ENCODE assay signal across 8 mouse cellular contexts in genomic region chr8:121761480-121761879, GRCm38 (mm10). TPM values are rescaled to one million over a fixed set of nuclear protein-coding genes. Genes with fewer than 3 reads are reported as not detected.
DNase-seq lines count a peak whose midpoint lies in the region; ATAC-seq and TF ChIP-seq lines count a peak whose summit lies in the region.

No protein-coding gene starts in this region.

- in situ Hi-C loops in CH12.LX (cut with MboI; ENCODE audit: low pct_ligation_motif_present, low pct_unique_long_range_greater_than_20kb, low sequenced_read_pairs) = no loop called here

- ATAC-seq in hindbrain, embryonic 12.5 days (ENCODE audit: low FRiP score) = no peak
- ATAC-seq in limb, embryonic 13.5 days (ENCODE audit: low FRiP score, low read depth) = peak; percentile 34; the same call in 1 of the 2 replicates

- TF ChIP-seq RAD21 in CH12.LX (IDR thresholded peaks at IDR 0.05; ENCODE audit: low read depth, low read length) = no peak

- H3K4me2 ChIP-seq in hindbrain, embryonic 12.5 days (replicated peaks) = no peak overlapping the region
- no peak overlapping the region for H3K4me2 ChIP-seq in CH12.LX (ENCODE audit: insufficient read depth, low read depth, poor library complexity, severe bottlenecking)
- no peak overlapping the region for H3K4me2 ChIP-seq in limb, embryonic 13.5 days (replicated peaks)

- H3K79me2 ChIP-seq in CH12.LX (replicated peaks; ENCODE audit: control insufficient read depth, extremely low read depth, insufficient read depth, poor library complexity, severe bottlenecking) = no peaks in the 10 kb centered on the region

- TF ChIP-seq EP300 in CH12.LX (IDR thresholded peaks at IDR 0.05; ENCODE audit: low read length) = no peak

- dilution Hi-C loops in CH12.LX (cut with MboI; ENCODE audit: extremely low pct_ligation_motif_present, extremely low pct_unique_long_range_greater_than_20kb, low sequenced_read_pairs) = no loop called here

- no peak for TF ChIP-seq CTCF in CH12.LX (conservative IDR thresholded peaks at IDR 0.05 in 1 of 2, IDR thresholded peaks at IDR 0.05 in 1 of 2; ENCODE audit: low read depth in 2 of 2, low read length in 2 of 2)

- H3K4me1 ChIP-seq in hindbrain, embryonic 10.5 days (replicated peaks) = 0 out of 2 replicates have a peak, but pooled peaks cover 7% of the 10 kb centered on the region
- peaks cover 7% of the 10 kb centered on the region; the same call in 1 of the 2 replicates for H3K4me1 ChIP-seq in hindbrain, embryonic 12.5 days
- no peaks in the 10 kb centered on the region for H3K4me1 ChIP-seq in CH12.LX (ENCODE audit: control insufficient read depth in 1 of 2, insufficient read depth in 2 of 2)
- H3K4me1 ChIP-seq in limb, embryonic 13.5 days = peaks cover 8% of the 10 kb centered on the region; the same call in 1 of the 2 replicates

- peak; percentile 65 for DNase-seq in hindbrain, embryonic 10.5 days (ENCODE audit: low spot score)
- peak; percentile 25 for DNase-seq in CH12.LX (ENCODE audit: extremely low read depth)
- DNase-seq in adrenal gland, postnatal 36 days = peak; percentile 52 to 56
- no peak for DNase-seq in right cerebral cortex, postnatal 25 days
- no peak for DNase-seq in cerebellum, postnatal 4 days (ENCODE audit: low spot score in 2 of 2)
- no peak for DNase-seq in left cerebral cortex, adult 18-20 months (ENCODE audit: low spot score in 2 of 2)

- no peak overlapping the region for H3K9ac ChIP-seq in hindbrain, embryonic 12.5 days
- no peak overlapping the region for H3K9ac ChIP-seq in CH12.LX (ENCODE audit: insufficient read depth, low read depth)
- H3K9ac ChIP-seq in limb, embryonic 13.5 days = no peak overlapping the region

- 34% methylated on average over 10 of the region's 10 CpGs for WGBS in hindbrain, embryonic 10.5 days
- 35% methylated on average over 10 of the region's 10 CpGs for WGBS in hindbrain, embryonic 12.5 days
- 28% methylated on average over 10 of the region's 10 CpGs for WGBS in limb, embryonic 13.5 days

- H3K27me3 ChIP-seq in hindbrain, embryonic 10.5 days (ENCODE audit: insufficient read depth, poor library complexity, severe bottlenecking) = no peaks in the 10 kb centered on the region; the same call in 1 of the 2 replicates
- 0 out of 2 replicates have a peak, but pooled peaks cover 5% of the 10 kb centered on the region for H3K27me3 ChIP-seq in hindbrain, embryonic 12.5 days
- peaks cover 100% of the 10 kb centered on the region for H3K27me3 ChIP-seq in CH12.LX (replicated peaks)
- no peaks in the 10 kb centered on the region for H3K27me3 ChIP-seq in limb, embryonic 13.5 days

- H3K27ac ChIP-seq in hindbrain, embryonic 10.5 days = no peak overlapping the region
- H3K27ac ChIP-seq in hindbrain, embryonic 12.5 days = no peak overlapping the region
- H3K27ac ChIP-seq in CH12.LX (ENCODE audit: insufficient read depth, low read depth) = no peak overlapping the region
- no peak overlapping the region for H3K27ac ChIP-seq in limb, embryonic 13.5 days

- no peaks in the 10 kb centered on the region for H3K9me3 ChIP-seq in hindbrain, embryonic 10.5 days
- no peaks in the 10 kb centered on the region for H3K9me3 ChIP-seq in hindbrain, embryonic 12.5 days (replicated peaks)
- peaks cover 4% of the 10 kb centered on the region for H3K9me3 ChIP-seq in CH12.LX (replicated peaks; ENCODE audit: low read length)
- H3K9me3 ChIP-seq in limb, embryonic 13.5 days = no peaks in the 10 kb centered on the region

- TF ChIP-seq POLR2A in CH12.LX (IDR thresholded peaks at IDR 0.05; ENCODE audit: low read depth, low read length) = no peak

- no peak overlapping the region for H3K4me3 ChIP-seq in hindbrain, embryonic 10.5 days
- no peak overlapping the region for H3K4me3 ChIP-seq in hindbrain, embryonic 12.5 days
- H3K4me3 ChIP-seq in CH12.LX (replicated peaks in 1 of 3; ENCODE audit: low read depth in 2 of 3, low read length in 2 of 3, poor library complexity in 1 of 3) = no peak overlapping the region
- H3K4me3 ChIP-seq in limb, embryonic 13.5 days = no peak overlapping the region

- H3K36me3 ChIP-seq in hindbrain, embryonic 10.5 days = no peaks in the 10 kb centered on the region
- no peaks in the 10 kb centered on the region for H3K36me3 ChIP-seq in hindbrain, embryonic 12.5 days
- no peaks in the 10 kb centered on the region for H3K36me3 ChIP-seq in CH12.LX (replicated peaks in 1 of 2; ENCODE audit: control insufficient read depth in 1 of 2, insufficient read depth in 1 of 2, low read length in 1 of 2)
- H3K36me3 ChIP-seq in limb, embryonic 13.5 days = no peaks in the 10 kb centered on the region

TF ChIP-seq in CH12.LX, 34 proteins besides CTCF, POLR2A, EP300 and RAD21:
- TF ChIP-seq NRF1 (IDR thresholded peaks at IDR 0.05; ENCODE audit: low read depth, low read length) (no peak), CHD2 (IDR thresholded peaks at IDR 0.05; ENCODE audit: low read length) (no peak), CHD1 (IDR thresholded peaks at IDR 0.05; ENCODE audit: low read depth, low read length) (no peak), IRF4 (IDR thresholded peaks at IDR 0.05; ENCODE audit: low read depth, low read length) (no peak), MAZ (IDR thresholded peaks at IDR 0.05; ENCODE audit: low read depth, low read length) (no peak), HCFC1 (IDR thresholded peaks at IDR 0.05; ENCODE audit: low read depth, low read length) (no peak), KAT2A (IDR thresholded peaks at IDR 0.05; ENCODE audit: insufficient replicate concordance, low read length) (no peak), TCF12 (IDR thresholded peaks at IDR 0.05; ENCODE audit: low read depth, low read length) (no peak), USF2 (conservative IDR thresholded peaks at IDR 0.05; ENCODE audit: low read depth, low read length) (no peak), MAFK (IDR thresholded peaks at IDR 0.05; ENCODE audit: insufficient replicate concordance, low read length) (no peak), POLR2AphosphoS2 (IDR thresholded peaks at IDR 0.05; ENCODE audit: low read depth, low read length) (no peak), GABPA (IDR thresholded peaks at IDR 0.05; ENCODE audit: insufficient replicate concordance, low read depth, low read length) (no peak), ZMIZ1 (IDR thresholded peaks at IDR 0.05; ENCODE audit: low read depth, low read length) (no peak), MAX (IDR thresholded peaks at IDR 0.05; ENCODE audit: low read length) (no peak), ETS1 (conservative IDR thresholded peaks at IDR 0.05; ENCODE audit: low read depth, low read length) (no peak)

RNA-seq across cellular contexts. Expression of gene Jph3, which starts 32.1 kb away (rescaled TPM):
- polyA plus RNA-seq in hindbrain, embryonic 10.5 days (2016; fragmentation: Nextera tagmentation; extraction: Ambion mirVana) = 10.1 and 22.4 TPM in 2 replicates
- 47.7 and 50.9 TPM in 2 replicates for polyA plus RNA-seq in hindbrain, embryonic 12.5 days (2016; fragmentation: Nextera tagmentation; extraction: Ambion mirVana)
- 0.17 and 0.21 TPM in 2 replicates for total RNA-seq in CH12.LX (2012; rRNA removed)
- not detected in 2 replicates for total RNA-seq in CH12.LX (2014; rRNA removed)
- 0.21 and 0.31 TPM in 2 replicates for polyA plus RNA-seq in CH12.LX (2012; ENCODE audit: insufficient read length, low read depth)
- 1 to 10 TPM; 1.1 to 1.8 TPM for total RNA-seq in adrenal gland, postnatal 36 days (2021)
- polyA plus RNA-seq in limb, embryonic 13.5 days (2015; fragmentation: Nextera tagmentation; extraction: Ambion mirVana) = 0.81 and 1.0 TPM in 2 replicates
- total RNA-seq in left cerebral cortex, adult 18-20 months (2021) = 100 to 1,000 TPM; 271 to 301 TPM

Comparison
In these comparisons a context has a peak if more than half of its experiments do, and no peak if none do; other contexts are left out.
1. DNase-seq: peak in hindbrain, embryonic 10.5 days (single experiment), CH12.LX (single experiment) and adrenal gland, postnatal 36 days (2 of 2); none in right cerebral cortex, postnatal 25 days (single experiment), cerebellum, postnatal 4 days (0 of 2) and left cerebral cortex, adult 18-20 months (0 of 2).